Mouse (Mus musculus) heart, embryonic 11.5 days (tissue): ENCODE results near the gene Pcyt1b. TPM values are rescaled to one million over a fixed set of nuclear protein-coding genes. Genes with fewer than 3 reads are reported as not detected.

Experiments
- ATAC-seq: fragments of 200-750 bp; cut with Nextera tagmentation; replicated peaks from 2 replicates; pipeline ENCODE4 v1.8.0; 2017; ENCODE audit warnings: moderate library complexity; ENCODE audit not compliant: insufficient number of reproducible peaks, low FRiP score, low TSS enrichment
- H3K27ac ChIP-seq: fragments of 300-500 bp; sonication (generic); 2 replicates; pipeline ENCODE4 v1.5.1; 2014; ENCODE audit warnings: mild to moderate bottlenecking, low read depth, low read length
- H3K27me3 ChIP-seq: fragments of 300-500 bp; sonication (generic); 2 replicates; pipeline ENCODE4 v1.6.1; 2014; ENCODE audit warnings: mild to moderate bottlenecking, low read length, mixed read lengths; ENCODE audit not compliant: control insufficient read depth, insufficient read depth
- H3K36me3 ChIP-seq: fragments of 300-500 bp; sonication (generic); 2 replicates; pipeline ENCODE4 v1.6.1; 2014; ENCODE audit warnings: mild to moderate bottlenecking, low read length, moderate library complexity, mixed read lengths; ENCODE audit not compliant: control insufficient read depth, insufficient read depth
- H3K4me1 ChIP-seq: fragments of 300-500 bp; sonication (generic); 2 replicates; pipeline ENCODE4 v1.6.1; 2014; ENCODE audit warnings: low read length; ENCODE audit not compliant: control insufficient read depth, insufficient read depth
- H3K4me2 ChIP-seq: fragments of 300-500 bp; sonication (generic); 2 replicates; pipeline ENCODE4 v1.6.1; 2014; ENCODE audit warnings: mild to moderate bottlenecking, moderate library complexity
- H3K4me3 ChIP-seq: fragments of 300-500 bp; sonication (generic); 2 replicates; pipeline ENCODE4 v1.5.1; 2014; ENCODE audit warnings: low read depth, low read length
- H3K9ac ChIP-seq: fragments of 300-500 bp; sonication (generic); 2 replicates; pipeline ENCODE4 v1.6.1; 2014; ENCODE audit warnings: mild to moderate bottlenecking, low read depth, low read length, moderate library complexity
- H3K9me3 ChIP-seq: fragments of 300-500 bp; sonication (generic); replicated peaks from 2 replicates; pipeline ENCODE4 v1.6.1; 2016; ENCODE audit warnings: low read length; ENCODE audit not compliant: control insufficient read depth
- WGBS: fragments of 180-500 bp; shearing (Covaris S2); extraction: QIAGEN DNeasy Blood & Tissue Kit; methylation state at CpG from one replicate; pipeline ENCODE4 v1.1.7; 2014; ENCODE audit not compliant: insufficient replicate concordance; 5-methylcytosine and 5-hydroxymethylcytosine counted together
- polyA plus RNA-seq: library from polyadenylated mRNA; unstranded; fragments of >200 nt; fragmentation: Nextera tagmentation; extraction: Ambion mirVana; gene quantifications from 2 replicates; pipeline ENCODE4 v1.2.1, GENCODE M21; 2014

Pcyt1b gene
- polyA plus RNA-seq, 1 experiment from 2014 or later: 3.4 TPM

GRCm38 (mm10) chrX:93663919-93664586, 9.4 kb downstream of the Pcyt1b start:
- no peak overlapping the region for H3K27ac ChIP-seq
- no peak overlapping the region for H3K4me3 ChIP-seq
- H3K9me3 ChIP-seq: no peaks in the 10 kb centered on the region
- 59% methylated on average over 5 of the region's 5 CpGs for WGBS
- no peaks in the 10 kb centered on the region for H3K4me1 ChIP-seq
- H3K36me3 ChIP-seq: no peaks in the 10 kb centered on the region
- H3K27me3 ChIP-seq: no peaks in the 10 kb centered on the region
- no peak overlapping the region for H3K9ac ChIP-seq
- no peak overlapping the region for H3K4me2 ChIP-seq
- no peak for ATAC-seq

- ATAC-seq: no peak
- Histone ChIP-seq H3K27ac (no peak overlapping the region), H3K4me1 (no peaks in the 10 kb centered on the region), H3K9ac (no peak overlapping the region), H3K36me3 (no peaks in the 10 kb centered on the region), H3K27me3 (no peaks in the 10 kb centered on the region), H3K4me3 (no peak overlapping the region), H3K9me3 (no peaks in the 10 kb centered on the region), H3K4me2 (no peak overlapping the region)
- whole genome bisulfite sequencing: 44% methylated on average over 4 of the region's 4 CpGs
These were observed 10.1 kb downstream of the Pcyt1b start for GRCm38 (mm10) chrX:93664787-93665186.

- Histone ChIP-seq H3K9ac (no peak overlapping the region), H3K4me3 (no peak overlapping the region), H3K4me2 (peak overlapping the region; percentile 64), H3K9me3 (no peaks in the 10 kb centered on the region), H3K4me1 (no peaks in the 10 kb centered on the region), H3K36me3 (no peaks in the 10 kb centered on the region), H3K27ac (peak overlapping the region; percentile 82), H3K27me3 (no peaks in the 10 kb centered on the region)
- 39% methylated on average over 3 of the region's 3 CpGs for WGBS
- no peak; the same call in 1 of the 2 replicates for ATAC-seq
These were observed 19.8 kb downstream of the Pcyt1b start for GRCm38 (mm10) chrX:93674432-93674831.

GRCm38 (mm10) chrX:93674836-93675795, 20.5 kb downstream of the Pcyt1b start:
- no peaks in the 10 kb centered on the region for H3K27me3 ChIP-seq
- peak overlapping the region; percentile 82 for H3K27ac ChIP-seq
- no peaks in the 10 kb centered on the region for H3K4me1 ChIP-seq
- 15% methylated on average over 19 of the region's 19 CpGs for WGBS
- H3K36me3 ChIP-seq: no peaks in the 10 kb centered on the region
- no peaks in the 10 kb centered on the region for H3K9me3 ChIP-seq
- H3K4me2 ChIP-seq: peak overlapping the region; percentile 64
- peak overlapping the region; percentile 13; the same call in 1 of the 2 replicates for H3K9ac ChIP-seq
- peak overlapping the region; percentile 36 for H3K4me3 ChIP-seq
- peak; percentile 100 for ATAC-seq

GRCm38 (mm10) chrX:93676228-93676627, 21.6 kb downstream of the Pcyt1b start:
- no peak overlapping the region for H3K9ac ChIP-seq

GRCm38 (mm10) chrX:93689287-93689686, 34.6 kb downstream of the Pcyt1b start:
- Histone ChIP-seq H3K4me2 (no peak overlapping the region), H3K4me3 (no peak overlapping the region), H3K9ac (no peak overlapping the region), H3K4me1 (no peaks in the 10 kb centered on the region), H3K27me3 (no peaks in the 10 kb centered on the region), H3K36me3 (no peaks in the 10 kb centered on the region), H3K27ac (no peak overlapping the region), H3K9me3 (no peaks in the 10 kb centered on the region)
- no peak for ATAC-seq
- 71% methylated on average over 6 of the region's 6 CpGs for WGBS

More at GRCm38 (mm10) chrX:93676228-93676627, 21.6 kb downstream of the Pcyt1b start:
- ATAC-seq: no peak
- H3K27ac ChIP-seq: no peak overlapping the region
- no peaks in the 10 kb centered on the region for H3K4me1 ChIP-seq
- H3K9me3 ChIP-seq: no peaks in the 10 kb centered on the region
- no peaks in the 10 kb centered on the region for H3K36me3 ChIP-seq
- H3K27me3 ChIP-seq: no peaks in the 10 kb centered on the region
- 58% methylated on average over 2 of the region's 2 CpGs for WGBS
- peak overlapping the region; percentile 64 for H3K4me2 ChIP-seq
- peak overlapping the region; percentile 36; the same call in 1 of the 2 replicates for H3K4me3 ChIP-seq

GRCm38 (mm10) chrX:93690672-93691071, 36.0 kb downstream of the Pcyt1b start:
- 54% methylated on average over 8 of the region's 8 CpGs for WGBS

GRCm38 (mm10) chrX:93697596-93697995, 42.9 kb downstream of the Pcyt1b start:
- no peaks in the 10 kb centered on the region for H3K4me1 ChIP-seq
- H3K4me3 ChIP-seq: no peak overlapping the region
- no peak overlapping the region for H3K9ac ChIP-seq
- H3K4me2 ChIP-seq: no peak overlapping the region
- H3K27ac ChIP-seq: no peak overlapping the region
- no peaks in the 10 kb centered on the region for H3K9me3 ChIP-seq
- no peaks in the 10 kb centered on the region for H3K27me3 ChIP-seq
- ATAC-seq: no peak
- WGBS: 52% methylated on average over 1 of the region's 1 CpGs
- no peaks in the 10 kb centered on the region for H3K36me3 ChIP-seq

More at GRCm38 (mm10) chrX:93690672-93691071, 36.0 kb downstream of the Pcyt1b start:
- Histone ChIP-seq H3K4me3 (no peak overlapping the region), H3K4me1 (no peaks in the 10 kb centered on the region), H3K9ac (no peak overlapping the region), H3K27ac (no peak overlapping the region), H3K4me2 (no peak overlapping the region), H3K36me3 (no peaks in the 10 kb centered on the region), H3K27me3 (no peaks in the 10 kb centered on the region), H3K9me3 (no peaks in the 10 kb centered on the region)
- no peak for ATAC-seq
